Mouse (Mus musculus) spleen, embryonic (tissue): ENCODE results near the gene Egln2.

ENCODE experiments used
- CTCF ChIA-PET: fragments of 350-600 bp; sonication (Branson Sonifier 250); formaldehyde crosslinking; loops from one replicate; lab custom pipeline; 2022; lab: Charles Lee

Egln2 gene

DNA sequence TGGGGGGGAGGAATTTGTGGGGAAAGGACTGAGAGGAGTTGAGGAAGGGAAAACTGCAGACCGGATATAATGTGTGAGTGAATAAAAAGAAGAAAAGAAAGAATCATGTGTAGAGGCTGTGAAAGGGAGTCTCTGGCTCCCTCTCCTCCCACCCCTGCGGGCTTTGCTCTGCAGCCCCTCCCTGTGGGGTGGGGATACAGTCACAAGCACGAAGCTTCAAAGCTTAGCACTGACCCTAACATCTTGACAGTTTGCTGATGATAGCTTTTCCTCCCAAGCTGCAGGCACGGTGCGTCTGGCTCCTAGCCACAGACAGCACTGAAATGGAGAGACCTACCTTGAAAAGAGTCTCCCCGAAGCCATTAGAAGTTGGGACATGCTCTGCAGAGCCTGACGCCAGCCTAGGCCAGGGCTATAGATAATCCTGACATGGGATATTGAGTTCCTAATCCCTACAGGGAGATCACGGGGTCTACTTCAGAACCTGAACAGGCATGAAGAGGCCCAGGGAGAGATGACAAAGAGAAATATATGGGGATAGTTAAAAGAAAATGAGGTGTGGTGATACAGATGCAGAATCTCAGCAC, 30.1 kb downstream of the Egln2 start:
- CTCF ChIA-PET, result no interaction called here

DNA sequence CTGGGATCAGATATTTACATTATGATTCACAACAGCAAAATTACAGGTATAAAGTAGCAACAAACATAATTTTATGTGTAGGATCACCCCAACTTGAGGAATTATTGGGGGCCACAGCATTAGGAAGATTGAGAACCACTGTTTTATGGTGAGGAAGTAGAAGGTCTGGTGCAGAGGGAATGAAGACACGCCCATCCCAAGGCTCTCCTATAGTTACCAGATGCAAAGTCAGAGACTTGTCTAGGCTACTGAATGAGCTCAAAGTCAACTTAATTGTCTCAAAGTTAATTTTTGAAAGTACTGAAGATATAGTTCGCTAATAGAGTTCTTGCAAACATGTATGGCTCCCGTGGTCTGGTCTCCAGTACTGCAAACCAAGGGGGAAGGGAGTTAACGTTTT, 32.8 kb downstream of the Egln2 start:
- CTCF ChIA-PET, result no interaction called here

DNA sequence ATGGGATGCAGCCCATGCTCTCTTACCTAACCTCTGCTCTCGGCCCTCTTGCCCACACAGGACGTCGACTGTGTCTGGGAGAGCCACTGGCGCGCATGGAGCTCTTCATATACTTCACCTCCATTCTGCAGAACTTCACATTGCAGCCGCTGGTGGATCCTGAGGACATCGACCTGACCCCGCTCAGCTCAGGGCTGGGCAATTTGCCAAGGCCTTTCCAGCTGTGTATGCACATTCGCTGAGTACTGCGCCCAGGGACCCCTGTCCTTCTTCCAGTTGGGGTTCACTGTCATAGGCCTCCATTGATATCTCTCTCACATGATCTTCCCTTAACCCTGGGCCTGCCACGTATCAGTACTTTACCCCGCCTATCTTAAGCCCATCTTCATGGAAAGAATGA, 33.4 kb downstream of the Egln2 start:
- CTCF ChIA-PET, result no interaction called here

DNA sequence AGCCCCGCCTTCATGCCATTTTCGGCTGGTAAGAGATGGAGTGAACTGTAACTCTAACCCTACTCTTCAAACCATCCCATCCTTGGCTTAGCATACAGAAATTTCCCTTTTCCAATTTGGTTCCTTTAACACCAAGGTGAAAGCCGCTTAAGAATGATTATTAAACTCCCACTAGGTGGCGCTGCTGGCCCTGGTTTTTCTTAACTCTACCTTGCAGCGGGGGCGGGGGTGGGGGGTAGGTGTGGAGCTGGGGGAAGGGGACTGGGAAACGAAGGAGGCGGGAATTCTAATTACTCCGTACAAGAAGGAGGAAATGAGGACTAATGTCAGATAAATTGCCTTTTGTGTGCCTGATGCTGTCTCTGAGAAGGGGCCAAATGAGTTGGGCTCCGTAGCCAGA, 34.0 kb downstream of the Egln2 start:
- CTCF ChIA-PET, result no interaction called here

DNA sequence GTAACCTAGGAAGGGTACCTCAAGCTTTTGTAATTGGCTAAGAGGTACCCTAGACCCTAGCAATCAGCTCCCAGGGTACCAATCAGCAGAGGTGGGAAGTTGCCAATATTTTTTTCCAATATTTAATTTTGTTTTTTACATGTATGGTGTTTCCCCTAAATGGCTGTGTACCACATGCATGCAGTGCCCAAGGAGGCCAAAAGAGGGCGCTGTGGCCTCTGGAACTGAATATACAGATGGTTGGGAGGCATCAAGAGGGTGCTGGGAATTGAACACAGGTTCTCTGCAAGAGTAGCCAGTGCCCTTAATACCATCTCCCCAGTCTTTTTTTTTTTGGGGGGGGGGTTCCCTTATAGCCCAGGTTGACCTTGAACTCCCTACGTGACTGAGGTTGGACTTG, 35.2 kb downstream of the Egln2 start:
- CTCF ChIA-PET, result no interaction called here

DNA sequence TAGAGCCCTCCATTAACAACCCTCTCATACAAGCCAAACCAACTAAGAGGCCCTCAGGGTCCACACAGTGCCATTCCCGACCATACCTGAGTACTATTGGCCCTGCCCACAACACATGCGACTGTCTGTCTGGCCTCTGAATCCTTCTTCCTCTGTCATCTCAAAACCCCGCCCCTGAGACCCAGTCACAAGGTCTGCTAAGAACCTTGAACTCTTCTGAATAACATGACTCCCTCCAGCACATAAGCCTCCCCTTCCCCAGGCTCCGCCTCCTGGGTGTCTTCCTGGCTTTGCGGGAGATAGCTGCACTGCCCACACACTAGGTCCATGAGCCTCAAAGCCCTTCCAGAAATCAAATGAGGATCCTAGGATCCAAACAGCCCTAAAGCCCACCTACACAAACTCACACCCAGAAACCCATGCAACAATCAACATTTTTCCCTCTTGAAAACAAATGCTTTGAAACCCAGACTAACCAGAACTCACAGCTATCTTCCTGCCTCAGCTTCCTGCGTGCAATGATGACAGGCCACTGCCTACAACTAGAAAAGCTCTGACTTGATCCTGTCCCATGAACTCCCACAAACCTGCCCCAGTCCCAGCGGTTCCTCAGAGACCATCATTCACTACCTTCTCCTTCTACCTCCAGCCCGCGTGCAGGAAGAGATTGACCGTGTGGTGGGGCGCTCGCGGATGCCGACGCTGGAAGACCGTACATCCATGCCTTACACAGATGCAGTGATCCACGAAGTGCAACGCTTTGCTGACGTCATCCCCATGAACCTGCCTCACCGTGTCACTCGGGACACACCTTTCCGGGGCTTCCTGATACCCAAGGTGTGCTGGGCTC, 35.9 kb downstream of the Egln2 start:
- CTCF ChIA-PET, result interaction anchor here (0.6 kb wide), 1 partner anchor 25 kb away, joined by 8 read pairs; no protein-coding TSS in a partner anchor

DNA sequence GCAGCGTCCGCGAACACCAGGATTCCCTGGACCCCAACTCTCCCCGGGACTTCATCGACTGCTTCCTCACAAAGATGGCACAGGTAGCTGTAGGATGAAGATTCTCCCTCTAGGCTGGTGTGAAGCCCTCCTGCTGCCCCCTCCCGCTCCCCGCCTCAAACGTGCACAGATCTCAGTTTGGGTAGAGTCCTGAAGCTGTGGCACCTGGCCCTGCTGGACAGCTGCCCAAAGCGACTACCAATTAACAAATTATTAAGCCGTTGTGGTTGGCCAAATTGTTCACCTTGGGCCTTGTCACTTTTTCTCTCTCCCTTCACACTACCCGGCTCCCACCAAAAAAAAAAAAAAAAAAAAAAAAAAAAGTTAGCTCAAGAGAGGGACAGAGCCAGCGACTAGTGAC, 36.8 kb downstream of the Egln2 start:
- CTCF ChIA-PET, result no interaction called here

DNA sequence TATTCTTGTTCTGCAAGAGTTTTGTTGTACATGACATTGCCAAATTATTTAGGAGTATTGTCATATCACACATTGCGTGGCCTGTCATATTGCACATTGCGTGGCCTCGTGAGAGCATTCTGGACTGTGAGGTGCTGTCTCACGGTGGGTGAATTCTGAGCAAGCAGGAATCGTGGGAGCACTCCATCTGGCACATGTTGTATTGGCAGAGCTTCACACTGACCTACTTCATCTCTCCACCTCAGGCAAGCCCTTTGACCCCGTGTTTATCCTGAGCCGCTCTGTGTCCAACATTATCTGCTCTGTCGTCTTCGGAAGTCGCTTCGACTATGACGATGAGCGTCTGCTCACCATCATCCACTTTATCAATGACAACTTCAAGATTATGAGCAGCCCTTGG, 37.7 kb downstream of the Egln2 start:
- CTCF ChIA-PET, result no interaction called here

DNA sequence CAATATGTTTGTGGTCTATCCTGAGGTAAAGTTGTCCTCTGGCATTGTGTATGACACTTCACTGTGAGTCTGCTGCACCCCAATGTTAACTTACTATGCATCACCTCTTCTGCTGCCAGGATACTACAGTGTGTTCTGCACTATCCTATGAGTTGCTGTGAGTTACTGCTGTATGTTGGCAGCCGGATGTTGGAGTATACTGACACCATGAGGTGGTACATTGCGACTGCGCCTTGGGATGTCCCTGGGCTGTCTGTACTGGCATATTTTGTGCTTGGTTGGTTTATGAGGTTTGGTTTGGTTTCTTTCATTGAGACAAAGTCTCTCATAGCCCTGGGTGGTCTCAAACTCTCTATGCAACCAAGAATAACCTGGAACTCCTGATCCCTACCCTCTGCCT, 38.4 kb downstream of the Egln2 start:
- CTCF ChIA-PET, result no interaction called here

DNA sequence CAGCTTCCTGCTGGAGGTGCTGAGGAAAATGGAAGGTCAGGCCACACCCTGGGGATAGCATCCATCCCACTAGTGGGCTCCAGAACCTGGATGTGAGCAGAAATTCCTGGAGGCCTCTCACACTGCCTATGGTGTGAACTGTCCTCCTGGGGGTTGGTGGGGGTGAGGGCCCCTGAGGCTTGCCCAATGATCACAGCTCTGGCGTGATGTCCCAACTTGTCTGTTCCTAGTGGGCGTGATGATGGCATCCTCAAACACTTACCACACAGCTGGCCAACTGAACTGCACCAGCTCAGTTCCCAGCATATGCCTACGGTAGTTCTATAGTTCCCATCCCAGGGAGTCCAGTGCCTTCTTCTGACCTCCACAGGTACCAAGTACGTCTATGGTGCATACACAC, 41.6 kb downstream of the Egln2 start:
- CTCF ChIA-PET, result no interaction called here

DNA sequence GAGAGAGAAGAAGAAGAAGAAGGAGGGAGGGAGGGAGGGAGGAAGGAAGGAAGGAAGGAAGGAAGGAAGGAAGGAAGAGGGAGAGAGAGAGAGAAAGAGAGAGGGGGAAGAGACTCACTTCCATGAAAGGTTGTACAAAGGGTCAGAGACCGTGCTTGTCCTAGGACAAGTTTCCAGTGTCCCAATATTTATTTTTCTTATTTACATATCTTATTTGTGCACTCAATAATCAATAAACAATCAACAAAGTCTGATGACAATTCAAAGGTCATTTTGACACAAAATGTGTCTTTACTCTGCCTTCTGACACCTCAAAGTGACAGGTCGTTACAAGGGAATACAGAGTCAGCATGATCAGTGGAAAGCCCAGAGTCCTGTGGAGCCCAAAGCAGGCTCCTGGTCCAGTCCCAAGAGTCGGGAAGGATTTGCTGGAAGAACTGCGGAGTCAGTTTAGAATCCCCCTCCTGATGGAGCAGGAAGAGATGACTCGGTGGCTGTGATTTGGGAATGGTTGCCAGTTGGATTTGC, 42.2 kb downstream of the Egln2 start:
- CTCF ChIA-PET, result no interaction called here

DNA sequence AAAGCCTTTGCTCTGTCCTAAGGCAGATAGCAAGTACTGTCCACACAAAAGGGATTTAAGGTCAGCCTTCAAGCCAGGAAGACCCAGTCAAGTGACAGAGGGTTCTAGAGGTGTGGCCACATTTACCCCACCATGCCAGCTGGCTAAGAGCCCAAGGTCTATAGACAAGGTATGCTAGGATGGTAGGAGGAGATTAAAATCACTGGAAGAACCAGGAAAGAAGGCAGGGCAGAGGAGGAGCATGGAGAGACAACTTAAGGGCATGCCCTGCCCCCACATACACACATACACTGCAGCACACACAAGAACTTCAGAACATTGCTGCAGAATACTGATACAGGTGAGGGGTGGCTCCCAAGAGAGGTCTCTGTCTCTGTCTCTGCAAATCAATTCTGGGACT, 46.9 kb downstream of the Egln2 start, which contains the start of gene Cyp2f2:
Cyp2f2 (plus strand) TSS at position 234 of the 400 bp plus-strand sequence.
- CTCF ChIA-PET, result no interaction called here

DNA sequence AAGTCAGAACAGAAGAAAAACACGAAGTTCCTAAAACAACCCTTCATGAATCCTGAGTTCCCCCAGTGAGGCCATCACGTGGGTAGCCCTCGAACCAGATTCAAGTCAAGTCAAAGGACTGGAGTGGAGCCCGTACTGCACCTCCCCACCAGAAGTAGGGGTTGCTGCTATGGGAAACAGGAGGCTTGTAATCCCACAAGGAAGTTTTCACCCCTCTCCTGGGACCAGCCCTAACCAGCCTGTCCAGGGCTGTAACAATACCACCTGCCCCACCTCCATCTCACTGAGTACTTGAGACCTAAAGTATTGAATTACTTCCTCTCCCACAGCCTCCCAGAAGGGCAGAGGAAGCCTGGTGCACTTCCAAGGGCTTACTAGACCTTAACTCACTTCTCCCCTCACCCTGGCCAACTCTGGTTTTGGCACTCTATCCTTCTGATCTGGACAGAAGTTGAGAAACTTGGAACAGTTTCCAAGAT, 48.5 kb downstream of the Egln2 start:
- CTCF ChIA-PET, result no interaction called here

DNA sequence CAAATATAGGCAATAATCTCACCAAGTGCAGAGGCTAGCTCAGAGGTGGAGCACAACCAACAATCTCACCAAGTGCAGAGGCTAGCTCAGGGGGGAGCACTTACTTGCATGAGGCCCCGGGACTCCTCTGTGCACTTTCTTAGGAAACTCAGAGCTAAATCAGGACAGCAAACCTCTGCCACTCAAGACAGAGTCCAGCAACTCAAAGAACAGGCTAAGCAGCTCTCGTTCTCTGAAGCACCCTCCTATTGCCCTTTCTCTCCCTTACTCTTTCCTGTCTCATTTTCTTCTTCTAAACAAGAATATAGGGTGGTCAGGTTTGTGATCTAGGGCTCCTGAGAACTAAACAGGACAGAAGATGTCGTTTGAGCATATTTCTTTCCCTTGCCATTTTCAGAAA, 54.6 kb downstream of the Egln2 start:
- CTCF ChIA-PET, result no interaction called here

DNA sequence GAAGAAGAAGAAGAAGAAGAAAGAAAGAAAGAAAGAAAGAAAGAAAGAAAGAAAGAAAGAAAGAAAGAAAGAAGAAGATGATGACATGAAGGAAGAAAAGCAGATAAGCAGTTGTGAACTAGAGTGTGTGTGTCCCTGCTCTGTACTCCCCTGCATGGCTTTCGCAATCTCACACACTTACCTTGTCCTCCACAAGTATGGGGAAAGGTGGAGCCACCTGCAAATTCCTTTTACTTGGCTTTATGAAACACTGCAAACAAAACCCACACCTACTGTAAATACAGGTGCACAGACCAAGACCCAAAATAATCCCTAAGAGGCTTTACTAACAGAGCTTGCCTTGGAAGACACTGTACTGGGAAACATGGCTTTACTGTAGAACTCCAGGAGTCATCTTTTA, 55.6 kb downstream of the Egln2 start:
- CTCF ChIA-PET, result no interaction called here

DNA sequence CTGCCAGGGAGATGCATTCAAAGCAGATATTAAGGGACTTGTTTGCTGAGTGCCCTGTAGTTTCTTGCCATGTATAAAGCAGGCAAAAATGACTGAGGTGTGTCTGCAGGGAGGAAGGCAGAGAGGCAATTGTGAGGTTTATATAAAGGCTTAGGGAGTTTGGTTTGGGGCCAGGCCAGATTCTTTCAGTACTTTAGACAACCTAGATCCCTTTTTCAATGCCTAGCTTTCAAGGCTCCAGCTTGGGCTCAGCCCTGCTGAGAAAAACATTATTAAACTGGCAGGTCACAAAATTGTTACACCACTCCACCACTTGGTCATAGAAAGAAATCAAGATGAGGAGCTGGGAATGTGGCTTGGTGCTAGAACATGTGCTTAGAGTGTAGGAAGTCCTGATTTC, 56.3 kb downstream of the Egln2 start:
- CTCF ChIA-PET, result no interaction called here
